Mouse (Mus musculus) stomach, embryonic 14.5 days (tissue): ENCODE measurements at regions not wholly inside any gene's neighbourhood (a gene's known extent, or its start where the extent isn't known, plus 50 kb on each side); places are given as distances from the start of the nearest gene placed in this dataset.

Experiments
- ATAC-seq: fragments of 200-750 bp; cut with Nextera tagmentation; 2 replicates; pipeline ENCODE4 v1.8.0; 2017; ENCODE audit warnings: low read depth, moderate TSS enrichment; ENCODE audit not compliant: insufficient number of reproducible peaks, insufficient read depth, low FRiP score
- H3K27ac ChIP-seq: fragments of 300-500 bp; sonication (generic); 2 replicates; pipeline ENCODE4 v1.5.1; 2014; ENCODE audit warnings: mild to moderate bottlenecking, low read length, moderate library complexity, mixed read lengths
- H3K27me3 ChIP-seq: fragments of 300-500 bp; sonication (generic); 2 replicates; pipeline ENCODE4 v1.6.1; 2014; ENCODE audit warnings: low read length, control low read depth, mixed read lengths; ENCODE audit not compliant: control insufficient read depth, insufficient read depth
- H3K36me3 ChIP-seq: fragments of 300-500 bp; sonication (generic); 2 replicates; pipeline ENCODE4 v1.6.1; 2014; ENCODE audit warnings: mild to moderate bottlenecking, control low read depth, low read length, moderate library complexity, mixed read lengths; ENCODE audit not compliant: control insufficient read depth, insufficient read depth
- H3K4me1 ChIP-seq: fragments of 300-500 bp; sonication (generic); 2 replicates; pipeline ENCODE4 v1.6.1; 2014; ENCODE audit warnings: low read length, control low read depth, mixed read lengths; ENCODE audit not compliant: control insufficient read depth, insufficient read depth
- H3K4me2 ChIP-seq: fragments of 300-500 bp; sonication (generic); replicated peaks from 2 replicates; pipeline ENCODE4 v1.6.1; 2014; ENCODE audit warnings: low read depth, low read length, control low read depth
- H3K4me3 ChIP-seq: fragments of 300-500 bp; sonication (generic); 2 replicates; pipeline ENCODE4 v1.5.1; 2014; ENCODE audit warnings: low read depth, low read length, control low read depth
- H3K9ac ChIP-seq: fragments of 300-500 bp; sonication (generic); replicated peaks from 2 replicates; pipeline ENCODE4 v1.6.1; 2014; ENCODE audit warnings: low read depth, mild to moderate bottlenecking, control low read depth, low read length, moderate library complexity, mixed read lengths
- H3K9me3 ChIP-seq: fragments of 300-500 bp; sonication (generic); 2 replicates; pipeline ENCODE4 v1.6.1; 2016; ENCODE audit warnings: low read depth, low read length, control low read depth; ENCODE audit not compliant: control insufficient read depth
- WGBS: fragments of 180-500 bp; shearing (Covaris S2); extraction: QIAGEN DNeasy Blood & Tissue Kit; methylation state at CpG from one replicate; pipeline ENCODE4 v1.1.7; 2014; 5-methylcytosine and 5-hydroxymethylcytosine counted together

GRCm38 (mm10) chr4:153717273-153717672 is 234.7 kb upstream of the Ajap1 start:
- H3K4me2 ChIP-seq = no peak overlapping the region
- H3K4me1 ChIP-seq = no peaks in the 10 kb centered on the region
- no peak overlapping the region for H3K27ac ChIP-seq
- no peaks in the 10 kb centered on the region for H3K9me3 ChIP-seq
- no peaks in the 10 kb centered on the region for H3K27me3 ChIP-seq
- 79% methylated on average over 12 of the region's 12 CpGs for WGBS
- no peak overlapping the region for H3K4me3 ChIP-seq
- H3K9ac ChIP-seq = no peak overlapping the region
- H3K36me3 ChIP-seq = no peaks in the 10 kb centered on the region
- ATAC-seq = no peak

DNA sequence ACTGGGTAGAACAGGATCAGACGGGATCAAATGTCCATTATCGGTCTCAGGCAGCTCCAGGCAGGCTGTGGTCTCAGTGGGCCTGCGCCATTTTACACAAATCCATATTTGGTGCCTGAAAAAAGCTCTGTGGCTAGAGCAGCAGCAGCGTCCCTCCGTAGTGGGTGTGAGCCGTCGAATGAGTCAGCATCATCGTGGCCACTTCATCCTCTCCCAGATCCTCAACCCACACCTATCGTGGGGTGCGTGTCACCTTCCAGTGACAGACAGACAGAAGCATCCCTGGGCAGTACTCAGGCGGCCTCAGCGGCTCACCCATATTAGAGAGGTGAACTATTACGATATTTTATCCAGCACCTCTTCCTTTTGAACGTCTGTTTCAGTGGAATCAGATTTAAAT is 233.0 kb upstream of the A430005L14Rik start:
- Histone ChIP-seq H3K4me1 (no peaks in the 10 kb centered on the region), H3K9ac (no peak overlapping the region), H3K9me3 (no peaks in the 10 kb centered on the region), H3K36me3 (no peaks in the 10 kb centered on the region), H3K4me2 (no peak overlapping the region), H3K27me3 (no peaks in the 10 kb centered on the region), H3K4me3 (no peak overlapping the region), H3K27ac (no peak overlapping the region)
- no peak for ATAC-seq
- 84% methylated on average over 14 of the region's 14 CpGs for WGBS

DNA sequence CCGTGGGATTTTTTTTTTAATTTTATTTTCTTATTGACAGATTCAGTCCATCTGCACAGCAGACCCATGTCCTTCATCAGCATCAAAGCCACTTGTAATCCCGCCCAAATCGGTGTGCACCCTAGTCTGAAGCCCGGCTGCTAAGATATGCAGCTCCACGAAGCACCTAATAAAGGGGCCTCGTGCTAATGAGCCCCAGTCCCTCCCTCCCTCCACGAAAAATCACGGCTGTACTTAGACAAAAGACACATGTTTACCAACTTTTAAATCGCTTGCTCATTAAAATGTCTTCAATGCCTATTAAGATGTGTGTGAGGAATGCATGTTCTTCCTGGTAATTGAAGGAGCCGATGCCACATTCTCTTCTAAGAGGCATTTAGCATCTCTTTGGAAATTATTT is 229.8 kb upstream of the A430005L14Rik start:
- Histone ChIP-seq H3K9me3 (no peaks in the 10 kb centered on the region), H3K27ac (no peak overlapping the region), H3K36me3 (no peaks in the 10 kb centered on the region), H3K4me1 (no peaks in the 10 kb centered on the region), H3K9ac (no peak overlapping the region), H3K4me3 (no peak overlapping the region), H3K27me3 (no peaks in the 10 kb centered on the region), H3K4me2 (no peak overlapping the region)
- WGBS = 79% methylated on average over 10 of the region's 10 CpGs
- no peak for ATAC-seq

DNA sequence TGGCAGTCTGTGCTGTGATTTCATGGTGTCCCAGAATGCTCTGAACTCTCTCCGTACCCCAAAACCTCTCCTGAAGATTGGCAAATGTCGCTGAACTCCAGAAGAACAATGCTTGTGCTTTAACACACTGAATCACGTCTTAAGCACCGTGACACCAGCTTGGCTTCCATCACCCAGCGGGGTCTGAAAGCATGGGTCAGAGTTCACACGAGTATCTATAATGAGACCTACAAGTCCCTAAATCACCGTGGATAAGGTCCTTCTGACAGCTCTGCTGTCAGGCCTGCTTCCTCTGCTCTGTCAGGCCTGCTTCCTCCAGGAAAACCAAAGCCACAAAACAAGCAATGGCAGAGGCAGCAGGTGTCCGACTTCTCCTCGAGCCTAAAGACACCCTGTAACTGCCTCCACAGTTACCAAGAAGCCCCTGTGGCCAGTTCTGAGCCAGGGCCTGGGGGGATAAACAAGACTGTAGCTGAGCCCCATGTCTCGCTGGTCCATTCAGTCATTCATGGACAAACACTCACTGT is 229.1 kb upstream of the A430005L14Rik start:
- 46% methylated on average over 10 of the region's 10 CpGs for WGBS
- Histone ChIP-seq H3K9ac (no peak overlapping the region), H3K4me2 (no peak overlapping the region), H3K27ac (no peak overlapping the region), H3K4me1 (no peaks in the 10 kb centered on the region), H3K4me3 (no peak overlapping the region), H3K27me3 (no peaks in the 10 kb centered on the region), H3K36me3 (no peaks in the 10 kb centered on the region), H3K9me3 (no peaks in the 10 kb centered on the region)
- ATAC-seq = no peak

- no peak overlapping the region for H3K27ac ChIP-seq
- 78% methylated on average over 11 of the region's 11 CpGs for WGBS
- no peak for ATAC-seq
Measured at GRCm38 (mm10) chr4:153738088-153738487, 218.9 kb upstream of the A430005L14Rik start.

DNA sequence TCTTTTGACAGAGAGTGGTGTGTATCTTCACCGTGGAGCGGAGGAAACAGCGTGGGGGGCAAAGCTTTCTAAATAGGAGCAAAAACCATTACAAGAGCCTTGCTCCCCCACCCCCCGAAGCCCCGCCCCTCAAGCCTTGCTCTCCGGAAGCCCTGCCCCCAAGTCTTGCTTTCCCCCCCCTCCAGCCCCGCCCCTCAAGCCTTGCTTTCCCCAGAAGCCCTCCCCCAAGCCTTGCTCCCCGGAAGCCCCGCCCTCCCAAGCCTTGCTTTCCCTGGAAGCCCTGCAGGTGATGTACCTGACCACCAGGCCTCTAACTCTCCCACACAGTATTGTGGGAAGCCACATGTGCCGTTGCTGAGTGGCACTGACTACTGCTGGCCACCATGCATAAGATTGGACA is 214.8 kb upstream of the A430005L14Rik start:
- H3K9ac ChIP-seq = no peak overlapping the region
- H3K4me3 ChIP-seq = no peak overlapping the region
- H3K4me2 ChIP-seq = no peak overlapping the region
- H3K27me3 ChIP-seq = no peaks in the 10 kb centered on the region
- H3K27ac ChIP-seq = no peak overlapping the region
- ATAC-seq = no peak
- H3K36me3 ChIP-seq = no peaks in the 10 kb centered on the region
- WGBS = 89% methylated on average over 10 of the region's 10 CpGs
- no peaks in the 10 kb centered on the region for H3K9me3 ChIP-seq
- no peaks in the 10 kb centered on the region for H3K4me1 ChIP-seq

More at GRCm38 (mm10) chr4:153738088-153738487, 218.9 kb upstream of the A430005L14Rik start:
- Histone ChIP-seq H3K4me1 (no peaks in the 10 kb centered on the region), H3K4me2 (no peak overlapping the region), H3K36me3 (no peaks in the 10 kb centered on the region), H3K27me3 (no peaks in the 10 kb centered on the region), H3K9me3 (no peaks in the 10 kb centered on the region), H3K9ac (no peak overlapping the region), H3K4me3 (no peak overlapping the region)

- Histone ChIP-seq H3K9ac (no peak overlapping the region), H3K4me3 (no peak overlapping the region), H3K9me3 (no peaks in the 10 kb centered on the region), H3K27me3 (no peaks in the 10 kb centered on the region), H3K4me1 (no peaks in the 10 kb centered on the region), H3K36me3 (no peaks in the 10 kb centered on the region), H3K4me2 (no peak overlapping the region), H3K27ac (no peak overlapping the region)
- WGBS = 84% methylated on average over 6 of the region's 6 CpGs
- ATAC-seq = no peak
Measured at GRCm38 (mm10) chr4:153752791-153753190, 204.2 kb upstream of the A430005L14Rik start.

GRCm38 (mm10) chr4:153758323-153758722 is 198.7 kb upstream of the A430005L14Rik start:
- H3K4me3 ChIP-seq = no peak overlapping the region
- no peaks in the 10 kb centered on the region for H3K36me3 ChIP-seq
- no peak overlapping the region for H3K27ac ChIP-seq
- no peak for ATAC-seq
- H3K9me3 ChIP-seq = no peaks in the 10 kb centered on the region
- H3K27me3 ChIP-seq = no peaks in the 10 kb centered on the region
- no peaks in the 10 kb centered on the region for H3K4me1 ChIP-seq
- no peak overlapping the region for H3K9ac ChIP-seq
- no peak overlapping the region for H3K4me2 ChIP-seq
- WGBS = 77% methylated on average over 6 of the region's 6 CpGs

GRCm38 (mm10) chr4:153758781-153759180 is 198.3 kb upstream of the A430005L14Rik start:
- H3K4me3 ChIP-seq = no peak overlapping the region
- no peak overlapping the region for H3K27ac ChIP-seq
- H3K9me3 ChIP-seq = no peaks in the 10 kb centered on the region
- no peaks in the 10 kb centered on the region for H3K27me3 ChIP-seq
- H3K36me3 ChIP-seq = no peaks in the 10 kb centered on the region
- no peak overlapping the region for H3K4me2 ChIP-seq
- no peak for ATAC-seq
- WGBS = 44% methylated on average over 8 of the region's 8 CpGs
- no peaks in the 10 kb centered on the region for H3K4me1 ChIP-seq
- H3K9ac ChIP-seq = no peak overlapping the region
